Mouse (Mus musculus) E14TG2a.4 (cell line): Measurements from ENCODE around the gene Gpr25.

Experiments
- H3K27me3 ChIP-seq: 2 replicates; pipeline ENCODE4 v1.6.1; 2014; ENCODE audit warnings: low read length, control low read depth; ENCODE audit not compliant: insufficient read depth
- H3K36me3 ChIP-seq: 2 replicates; pipeline ENCODE4 v1.6.1; 2014; ENCODE audit warnings: low read length, control low read depth; ENCODE audit not compliant: insufficient read depth
- H3K4me1 ChIP-seq: replicated peaks from 2 replicates; pipeline ENCODE4 v1.6.1; 2014; ENCODE audit warnings: low read depth, low read length, control low read depth
- H3K4me3 ChIP-seq: replicated peaks from 2 replicates; pipeline ENCODE4 v1.5.1; 2014; ENCODE audit warnings: mild to moderate bottlenecking, low read length
- H3K9me3 ChIP-seq: 2 replicates; pipeline ENCODE4 v1.6.1; 2014; ENCODE audit warnings: low read length, control low read depth
- CTCF ChIP-seq: conservative IDR thresholded peaks from 2 replicates; pipeline ENCODE4 v1.5.1; 2014; ENCODE audit warnings: low read length
- NANOG ChIP-seq: IDR thresholded peaks from 2 replicates; pipeline ENCODE4 v1.6.1; 2014; ENCODE audit warnings: borderline replicate concordance, low read length, mixed read lengths
- POU5F1 ChIP-seq: IDR thresholded peaks from 2 replicates; pipeline ENCODE4 v1.6.1; 2014; ENCODE audit warnings: low read length, borderline replicate concordance

Gpr25 gene

GRCm38 (mm10) chr1:136259893-136260634 is 609 bp downstream of the Gpr25 start:
- Histone ChIP-seq H3K4me1 (peaks cover 36% of the 10 kb centered on the region), H3K36me3 (no peaks in the 10 kb centered on the region), H3K9me3 (no peaks in the 10 kb centered on the region), H3K4me3 (peak overlapping the region; percentile 81), H3K27me3 (peaks cover 75% of the 10 kb centered on the region)
- TF ChIP-seq NANOG, result no peak
- TF ChIP-seq POU5F1, result no peak
- TF ChIP-seq CTCF, result no peak

GRCm38 (mm10) chr1:136259543-136259892 is 1.2 kb downstream of the Gpr25 start:
- Histone ChIP-seq H3K4me1 (peaks cover 38% of the 10 kb centered on the region), H3K9me3 (no peaks in the 10 kb centered on the region), H3K4me3 (peak overlapping the region; percentile 81), H3K27me3 (peaks cover 75% of the 10 kb centered on the region), H3K36me3 (no peaks in the 10 kb centered on the region)
- no peak for TF ChIP-seq POU5F1
- TF ChIP-seq CTCF, result no peak
- TF ChIP-seq NANOG, result no peak

- peaks cover 72% of the 10 kb centered on the region for H3K27me3 ChIP-seq
- TF ChIP-seq POU5F1, result no peak
- no peak for TF ChIP-seq CTCF
- TF ChIP-seq NANOG, result no peak
- no peak overlapping the region for H3K4me3 ChIP-seq
- H3K9me3 ChIP-seq, result no peaks in the 10 kb centered on the region
- H3K36me3 ChIP-seq, result no peaks in the 10 kb centered on the region
- H3K4me1 ChIP-seq, result peaks cover 37% of the 10 kb centered on the region
Observed at GRCm38 (mm10) chr1:136258495-136258894, 2.2 kb downstream of the Gpr25 start.

GRCm38 (mm10) chr1:136255657-136256056 is 5.0 kb downstream of the Gpr25 start:
- no peaks in the 10 kb centered on the region for H3K9me3 ChIP-seq
- peaks cover 45% of the 10 kb centered on the region for H3K27me3 ChIP-seq
- H3K4me3 ChIP-seq, result no peak overlapping the region
- H3K4me1 ChIP-seq, result peaks cover 18% of the 10 kb centered on the region
- no peak for TF ChIP-seq NANOG
- H3K36me3 ChIP-seq, result no peaks in the 10 kb centered on the region

- Histone ChIP-seq H3K36me3 (no peaks in the 10 kb centered on the region), H3K4me3 (no peak overlapping the region), H3K4me1 (peaks cover 17% of the 10 kb centered on the region), H3K9me3 (no peaks in the 10 kb centered on the region), H3K27me3 (peaks cover 43% of the 10 kb centered on the region)
- TF ChIP-seq POU5F1 (no peak), CTCF (no peak), NANOG (no peak)
Observed at GRCm38 (mm10) chr1:136255174-136255573, 5.5 kb downstream of the Gpr25 start.

GRCm38 (mm10) chr1:136254503-136255065 is 6.1 kb downstream of the Gpr25 start:
- H3K9me3 ChIP-seq, result no peaks in the 10 kb centered on the region
- peaks cover 16% of the 10 kb centered on the region for H3K4me1 ChIP-seq
- no peak for TF ChIP-seq POU5F1
- TF ChIP-seq CTCF, result no peak
- no peak for TF ChIP-seq NANOG
- no peaks in the 10 kb centered on the region for H3K36me3 ChIP-seq
- no peak overlapping the region for H3K4me3 ChIP-seq
- peaks cover 39% of the 10 kb centered on the region for H3K27me3 ChIP-seq

- H3K9me3 ChIP-seq, result no peaks in the 10 kb centered on the region
- H3K4me3 ChIP-seq, result no peak overlapping the region
- peaks cover 34% of the 10 kb centered on the region for H3K27me3 ChIP-seq
- TF ChIP-seq POU5F1 (no peak), NANOG (no peak), CTCF (no peak)
- peaks cover 13% of the 10 kb centered on the region for H3K4me1 ChIP-seq
- H3K36me3 ChIP-seq, result no peaks in the 10 kb centered on the region
Observed at GRCm38 (mm10) chr1:136253472-136253871, 7.2 kb downstream of the Gpr25 start.

- no peaks in the 10 kb centered on the region for H3K9me3 ChIP-seq
- H3K36me3 ChIP-seq, result no peaks in the 10 kb centered on the region
- peaks cover 6% of the 10 kb centered on the region for H3K4me1 ChIP-seq
- TF ChIP-seq POU5F1, result no peak
- no peak for TF ChIP-seq CTCF
- TF ChIP-seq NANOG, result no peak
- H3K27me3 ChIP-seq, result peaks cover 19% of the 10 kb centered on the region
- H3K4me3 ChIP-seq, result no peak overlapping the region
Observed at GRCm38 (mm10) chr1:136249662-136250061, 11.0 kb downstream of the Gpr25 start.
